Comparison of ENCODE assay signal across 8 mouse cellular contexts in the genomic region with DNA sequence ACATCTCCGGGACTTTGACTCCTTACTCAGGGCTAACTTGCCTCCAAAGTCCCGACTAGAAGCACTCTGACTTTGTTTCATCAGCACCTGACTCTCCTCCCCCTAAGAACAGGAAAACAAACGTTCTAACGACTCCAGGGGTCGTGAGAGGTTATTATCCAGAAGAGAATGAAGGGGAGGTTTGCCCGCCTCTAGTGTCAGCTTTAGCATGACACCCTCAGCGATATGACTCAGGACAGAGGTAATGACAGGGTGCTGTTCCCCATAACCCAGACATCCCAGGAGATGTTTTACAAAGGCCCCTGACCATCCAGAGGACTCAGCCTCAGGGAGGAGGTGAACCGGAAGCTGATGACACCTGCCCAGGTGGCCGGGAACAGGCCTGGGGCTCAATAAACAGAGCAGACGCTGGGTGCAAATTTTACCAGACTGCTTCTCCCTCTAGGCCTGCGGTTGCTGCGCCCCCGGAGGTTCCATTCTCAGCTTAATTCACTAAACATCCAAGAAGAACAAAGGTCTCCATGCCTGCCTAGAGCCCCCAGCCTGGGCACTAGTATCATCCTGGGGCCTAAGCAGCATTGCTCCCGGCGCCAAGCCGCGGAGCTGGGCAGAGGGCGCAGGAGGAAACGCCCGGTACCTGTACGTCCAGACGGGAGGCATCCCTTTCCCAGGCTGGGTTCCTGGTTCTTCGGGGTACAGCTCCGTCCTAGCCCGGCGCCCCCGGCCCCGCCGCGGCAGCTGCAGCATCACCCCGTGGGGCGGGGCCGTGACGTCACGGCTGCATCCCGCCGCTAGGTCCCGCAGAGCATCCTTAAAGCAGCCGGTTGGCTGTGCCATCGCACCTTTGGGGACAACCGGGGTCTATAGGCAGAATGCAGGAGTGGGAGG. TPM values are rescaled to one million over a fixed set of nuclear protein-coding genes. Genes with fewer than 3 reads are reported as not detected.
DNase-seq lines count a peak whose midpoint lies in the region; ATAC-seq and TF ChIP-seq lines count a peak whose summit lies in the region.

A gene (minus strand): TSS at position 785 of the 888 bp plus-strand sequence.

- H3K9ac ChIP-seq in lung, embryonic 14.5 days: peak within 1 kb of the TSS; percentile 4; the same call in 1 of the 2 replicates
- H3K9ac ChIP-seq in embryonic facial prominence, embryonic 11.5 days (replicated peaks; ENCODE audit: low read length): peak within 1 kb of the TSS; percentile 46
- H3K9ac ChIP-seq in intestine, embryonic 16.5 days (ENCODE audit: low read depth, low read length): peak within 1 kb of the TSS; percentile 20; the same call in 1 of the 2 replicates
- H3K9ac ChIP-seq in midbrain, embryonic 13.5 days (replicated peaks): peak within 1 kb of the TSS; percentile 74

- peak within 1 kb of the TSS; percentile 19 for H3K4me3 ChIP-seq in lung, embryonic 14.5 days (ENCODE audit: low read depth, low read length)
- H3K4me3 ChIP-seq in embryonic facial prominence, embryonic 11.5 days (ENCODE audit: low read depth, low read length): peak within 1 kb of the TSS; percentile 36
- H3K4me3 ChIP-seq in intestine, embryonic 16.5 days (ENCODE audit: low read length): no peak within 1 kb of the TSS; the same call in 1 of the 2 replicates
- H3K4me3 ChIP-seq in midbrain, embryonic 13.5 days (replicated peaks): peak within 1 kb of the TSS; percentile 61

- peak within 1 kb of the TSS; percentile 49 for H3K4me2 ChIP-seq in lung, embryonic 14.5 days
- peak within 1 kb of the TSS; percentile 67 for H3K4me2 ChIP-seq in embryonic facial prominence, embryonic 11.5 days (ENCODE audit: low read depth, low read length)
- no peak within 1 kb of the TSS; the same call in 1 of the 2 replicates for H3K4me2 ChIP-seq in intestine, embryonic 16.5 days (ENCODE audit: low read depth, low read length)
- peak within 1 kb of the TSS; percentile 64 for H3K4me2 ChIP-seq in midbrain, embryonic 13.5 days (replicated peaks)

- no peaks in the 10 kb centered on the region for H3K4me1 ChIP-seq in lung, embryonic 14.5 days (ENCODE audit: insufficient read depth)
- H3K4me1 ChIP-seq in embryonic facial prominence, embryonic 11.5 days (ENCODE audit: control insufficient read depth, insufficient read depth, low read length): no peaks in the 10 kb centered on the region; the same call in 1 of the 2 replicates
- H3K4me1 ChIP-seq in intestine, embryonic 16.5 days (ENCODE audit: control insufficient read depth, insufficient read depth, low read length): 0 out of 2 replicates have a peak, but pooled peaks cover 7% of the 10 kb centered on the region
- H3K4me1 ChIP-seq in midbrain, embryonic 13.5 days (replicated peaks): peaks cover 12% of the 10 kb centered on the region

- no peaks in the 10 kb centered on the region for H3K9me3 ChIP-seq in lung, embryonic 14.5 days (ENCODE audit: low read depth, low read length)
- H3K9me3 ChIP-seq in embryonic facial prominence, embryonic 11.5 days (replicated peaks; ENCODE audit: control insufficient read depth, low read length): no peaks in the 10 kb centered on the region
- H3K9me3 ChIP-seq in intestine, embryonic 16.5 days (ENCODE audit: control insufficient read depth, low read length): peaks cover 2% of the 10 kb centered on the region; the same call in 1 of the 2 replicates
- peaks cover 3% of the 10 kb centered on the region; the same call in 1 of the 2 replicates for H3K9me3 ChIP-seq in midbrain, embryonic 13.5 days

- H3K27me3 ChIP-seq in lung, embryonic 14.5 days (ENCODE audit: insufficient read depth, low read length): peaks cover 19% of the 10 kb centered on the region
- peaks cover 7% of the 10 kb centered on the region for H3K27me3 ChIP-seq in embryonic facial prominence, embryonic 11.5 days (ENCODE audit: control insufficient read depth, insufficient read depth, low read length)
- peaks cover 12% of the 10 kb centered on the region for H3K27me3 ChIP-seq in intestine, embryonic 16.5 days (replicated peaks; ENCODE audit: control insufficient read depth, insufficient read depth, low read length)
- peaks cover 29% of the 10 kb centered on the region for H3K27me3 ChIP-seq in midbrain, embryonic 13.5 days

- no peak for ATAC-seq in lung, embryonic 14.5 days (ENCODE audit: insufficient read depth)
- no peak for ATAC-seq in embryonic facial prominence, embryonic 11.5 days (replicated peaks; ENCODE audit: insufficient number of reproducible peaks, low FRiP score, low TSS enrichment, low read depth)
- ATAC-seq in intestine, embryonic 16.5 days: no peak
- peak; percentile 63 for ATAC-seq in midbrain, embryonic 13.5 days

- DNase-seq in lung, embryonic 14.5 days: peak; percentile 26
- no peak for DNase-seq in lung, postnatal 14 days
- peak; percentile 48 for DNase-seq in embryonic facial prominence, embryonic 11.5 days (ENCODE audit: low spot score)
- DNase-seq in urinary bladder, adult 2 months (ENCODE audit: low spot score): no peak
- no peak for DNase-seq in spleen, adult 18-20 months
- DNase-seq in spleen, postnatal 14 days (ENCODE audit: low spot score in 2 of 2): no peak

- H3K27ac ChIP-seq in lung, embryonic 14.5 days (ENCODE audit: low read depth): no peak within 1 kb of the TSS
- H3K27ac ChIP-seq in embryonic facial prominence, embryonic 11.5 days (replicated peaks; ENCODE audit: low read depth, low read length): no peak within 1 kb of the TSS
- H3K27ac ChIP-seq in intestine, embryonic 16.5 days (ENCODE audit: low read length): no peak within 1 kb of the TSS
- 0 out of 2 replicates have a peak within 1 kb of the TSS, but pooled peaks have one; percentile 27 for H3K27ac ChIP-seq in midbrain, embryonic 13.5 days

- 5% methylated on average over 41 of the region's 41 CpGs for WGBS in lung, embryonic 14.5 days
- 5% methylated on average over 41 of the region's 41 CpGs for WGBS in embryonic facial prominence, embryonic 11.5 days
- 8% methylated on average over 41 of the region's 41 CpGs for WGBS in intestine, embryonic 16.5 days
- 6% methylated on average over 40 of the region's 41 CpGs for WGBS in midbrain, embryonic 13.5 days

- no peaks in the 10 kb centered on the region for H3K36me3 ChIP-seq in lung, embryonic 14.5 days (ENCODE audit: insufficient read depth)
- H3K36me3 ChIP-seq in embryonic facial prominence, embryonic 11.5 days (replicated peaks; ENCODE audit: control insufficient read depth, insufficient read depth, low read depth, low read length): no peaks in the 10 kb centered on the region
- H3K36me3 ChIP-seq in intestine, embryonic 16.5 days (ENCODE audit: control insufficient read depth, insufficient read depth, low read length): no peaks in the 10 kb centered on the region
- no peaks in the 10 kb centered on the region for H3K36me3 ChIP-seq in midbrain, embryonic 13.5 days

- TF ChIP-seq CTCF in lung, embryonic 14.5 days (IDR thresholded peaks at IDR 0.05; ENCODE audit: low read depth): no peak

RNA-seq across cellular contexts. Expression of the gene that starts here (rescaled TPM):
- polyA plus RNA-seq in lung, embryonic 14.5 days (2014; fragmentation: Nextera tagmentation; extraction: Ambion mirVana): not detected in 2 replicates
- polyA plus RNA-seq in embryonic facial prominence, embryonic 11.5 days (2014; fragmentation: Nextera tagmentation; extraction: Ambion mirVana): 0.86 and 0.98 TPM in 2 replicates
- polyA plus RNA-seq in intestine, embryonic 16.5 days (2015; fragmentation: Nextera tagmentation; extraction: Ambion mirVana): 0.93 and 1.0 TPM in 2 replicates
- 18.1 and 20.7 TPM in 2 replicates for polyA plus RNA-seq in midbrain, embryonic 13.5 days (2015; fragmentation: Nextera tagmentation; extraction: Ambion mirVana)
- polyA plus RNA-seq in urinary bladder, adult 2 months (2012; rRNA removed): 0.04 and 0.06 TPM in 2 replicates

Comparison
In these comparisons a context has a peak if more than half of its experiments do, and no peak if none do; other contexts are left out.
1. Peak in DNase-seq, H3K4me3 ChIP-seq, H3K9ac ChIP-seq and H3K4me2 ChIP-seq in lung, embryonic 14.5 days; RNA of the gene not detected or under 1 TPM.
2. Peak in DNase-seq, H3K4me3 ChIP-seq, H3K9ac ChIP-seq and H3K4me2 ChIP-seq in embryonic facial prominence, embryonic 11.5 days; RNA of the gene not detected or under 1 TPM.
3. H3K9ac ChIP-seq: peak in every context shown above with its lines; median percentile 74 in midbrain, embryonic 13.5 days; 46 in embryonic facial prominence, embryonic 11.5 days; 20 in intestine, embryonic 16.5 days; 4 in lung, embryonic 14.5 days.